Mouse (Mus musculus): ENCODE results near the gene Gm28308. TPM values are rescaled to one million over a fixed set of nuclear protein-coding genes. Genes with fewer than 3 reads are reported as not detected.

The Gm28308 gene
- polyA plus RNA-seq, 1 experiment from 2014 or later: not detected

GRCm38 (mm10) chr6:52159979-52160378, 53.2 kb downstream of the Gm28308 start:
- DNase-seq (ENCODE audit: low spot score): peak; percentile 58
- no peaks in the 10 kb centered on the region for H3K27me3 ChIP-seq (ENCODE audit: control insufficient read depth, insufficient read depth, low read length)
- H3K9ac ChIP-seq (ENCODE audit: low read length): peak overlapping the region; percentile 96
- H3K27ac ChIP-seq (ENCODE audit: low read depth, low read length): peak overlapping the region; percentile 99
- WGBS: 0% methylated on average over 9 of the region's 9 CpGs
- no peak for ATAC-seq (ENCODE audit: insufficient read depth, low FRiP score, low TSS enrichment)
- H3K36me3 ChIP-seq (ENCODE audit: control insufficient read depth, insufficient read depth, low read length): no peaks in the 10 kb centered on the region; the same call in 1 of the 2 replicates
- peaks cover 38% of the 10 kb centered on the region for H3K4me1 ChIP-seq (ENCODE audit: control insufficient read depth, insufficient read depth, low read length)
- peak overlapping the region; percentile 78 for H3K4me2 ChIP-seq (ENCODE audit: low read depth)
- no peaks in the 10 kb centered on the region for H3K9me3 ChIP-seq (ENCODE audit: control insufficient read depth, low read length)
- peak overlapping the region; percentile 91 for H3K4me3 ChIP-seq (ENCODE audit: low read depth, low read length)

GRCm38 (mm10) chr6:52159164-52159761, 53.9 kb downstream of the Gm28308 start:
- 1% methylated on average over 12 of the region's 12 CpGs for WGBS
- no peaks in the 10 kb centered on the region for H3K9me3 ChIP-seq (ENCODE audit: control insufficient read depth, low read length)
- peak overlapping the region; percentile 78 for H3K4me2 ChIP-seq (ENCODE audit: low read depth)
- H3K4me1 ChIP-seq (ENCODE audit: control insufficient read depth, insufficient read depth, low read length): peaks cover 41% of the 10 kb centered on the region
- peak overlapping the region; percentile 91 for H3K4me3 ChIP-seq (ENCODE audit: low read depth, low read length)
- peak overlapping the region; percentile 96 for H3K9ac ChIP-seq (ENCODE audit: low read length)
- no peaks in the 10 kb centered on the region for H3K27me3 ChIP-seq (ENCODE audit: control insufficient read depth, insufficient read depth, low read length)
- peak overlapping the region; percentile 99 for H3K27ac ChIP-seq (ENCODE audit: low read depth, low read length)
- no peaks in the 10 kb centered on the region; the same call in 1 of the 2 replicates for H3K36me3 ChIP-seq (ENCODE audit: control insufficient read depth, insufficient read depth, low read length)
- ATAC-seq (ENCODE audit: insufficient read depth, low FRiP score, low TSS enrichment) (no peak), DNase-seq (ENCODE audit: low spot score) (peak; percentile 65)

DNA sequence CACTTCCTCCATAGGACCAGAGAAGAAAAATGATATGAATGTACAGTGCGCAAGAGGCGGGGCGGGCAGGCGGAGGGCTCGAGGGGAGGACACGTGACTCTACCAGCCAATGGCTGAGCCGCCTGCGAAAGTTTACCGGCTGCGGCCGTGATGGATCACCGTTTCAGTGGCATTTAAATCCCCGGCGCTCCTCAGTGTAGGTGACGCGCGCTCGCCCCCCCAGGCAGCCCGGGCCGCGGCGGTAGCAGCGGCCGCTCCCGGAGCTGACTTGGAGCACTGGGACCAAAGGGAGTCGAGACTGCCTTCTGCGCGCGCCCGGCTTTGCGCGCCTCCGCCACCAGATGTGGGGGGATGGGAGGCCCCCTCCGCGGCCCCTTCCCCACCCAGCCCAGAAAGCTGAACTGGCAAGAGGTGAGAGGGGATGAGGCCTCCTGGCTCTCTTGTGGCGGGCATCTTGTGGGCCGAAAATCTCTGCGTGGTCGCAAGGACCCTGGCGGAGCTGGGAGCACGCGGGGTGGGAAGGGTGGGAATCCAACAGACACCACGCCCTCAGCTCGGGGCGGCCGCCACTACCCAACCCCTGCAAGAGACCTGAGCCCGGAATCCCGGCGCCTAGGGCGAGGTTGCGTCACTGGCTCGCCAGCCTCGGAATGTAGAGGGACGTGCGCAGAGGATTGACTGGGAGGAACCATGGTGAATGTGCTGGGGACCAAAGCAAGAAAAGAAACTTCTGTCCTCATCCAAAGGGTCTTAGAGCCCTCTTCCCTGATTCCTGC, 54.7 kb downstream of the Gm28308 start, which contains the start of gene Hoxa1:
Hoxa1 (minus strand) TSS at position 42 of the 776 bp plus-strand sequence.
- ATAC-seq (ENCODE audit: insufficient read depth, low FRiP score, low TSS enrichment) (peak; percentile 85), DNase-seq (ENCODE audit: low spot score) (peak; percentile 95)
- peak within 1 kb of the TSS; percentile 96 for H3K9ac ChIP-seq (ENCODE audit: low read length)
- H3K9me3 ChIP-seq (ENCODE audit: control insufficient read depth, low read length): no peaks in the 10 kb centered on the region
- WGBS: under 1% methylated on average over 55 of the region's 55 CpGs
- H3K36me3 ChIP-seq (ENCODE audit: control insufficient read depth, insufficient read depth, low read length): no peaks in the 10 kb centered on the region; the same call in 1 of the 2 replicates
- no peaks in the 10 kb centered on the region for H3K27me3 ChIP-seq (ENCODE audit: control insufficient read depth, insufficient read depth, low read length)
- H3K27ac ChIP-seq (ENCODE audit: low read depth, low read length): peak within 1 kb of the TSS; percentile 99
- H3K4me3 ChIP-seq (ENCODE audit: low read depth, low read length): peak within 1 kb of the TSS; percentile 91
- H3K4me2 ChIP-seq (ENCODE audit: low read depth): peak within 1 kb of the TSS; percentile 78
- peaks cover 47% of the 10 kb centered on the region for H3K4me1 ChIP-seq (ENCODE audit: control insufficient read depth, insufficient read depth, low read length)

GRCm38 (mm10) chr6:52157466-52158275, 55.5 kb downstream of the Gm28308 start:
- H3K36me3 ChIP-seq (ENCODE audit: control insufficient read depth, insufficient read depth, low read length): no peaks in the 10 kb centered on the region
- ATAC-seq (ENCODE audit: insufficient read depth, low FRiP score, low TSS enrichment) (peak; percentile 66), DNase-seq (ENCODE audit: low spot score) (peak; percentile 40)
- no peaks in the 10 kb centered on the region for H3K27me3 ChIP-seq (ENCODE audit: control insufficient read depth, insufficient read depth, low read length)
- peaks cover 48% of the 10 kb centered on the region for H3K4me1 ChIP-seq (ENCODE audit: control insufficient read depth, insufficient read depth, low read length)
- peak overlapping the region; percentile 96 for H3K9ac ChIP-seq (ENCODE audit: low read length)
- peak overlapping the region; percentile 99 for H3K27ac ChIP-seq (ENCODE audit: low read depth, low read length)
- H3K4me3 ChIP-seq (ENCODE audit: low read depth, low read length): peak overlapping the region; percentile 91
- H3K9me3 ChIP-seq (ENCODE audit: control insufficient read depth, low read length): no peaks in the 10 kb centered on the region
- WGBS: under 1% methylated on average over 32 of the region's 32 CpGs
- peak overlapping the region; percentile 78 for H3K4me2 ChIP-seq (ENCODE audit: low read depth)

DNA sequence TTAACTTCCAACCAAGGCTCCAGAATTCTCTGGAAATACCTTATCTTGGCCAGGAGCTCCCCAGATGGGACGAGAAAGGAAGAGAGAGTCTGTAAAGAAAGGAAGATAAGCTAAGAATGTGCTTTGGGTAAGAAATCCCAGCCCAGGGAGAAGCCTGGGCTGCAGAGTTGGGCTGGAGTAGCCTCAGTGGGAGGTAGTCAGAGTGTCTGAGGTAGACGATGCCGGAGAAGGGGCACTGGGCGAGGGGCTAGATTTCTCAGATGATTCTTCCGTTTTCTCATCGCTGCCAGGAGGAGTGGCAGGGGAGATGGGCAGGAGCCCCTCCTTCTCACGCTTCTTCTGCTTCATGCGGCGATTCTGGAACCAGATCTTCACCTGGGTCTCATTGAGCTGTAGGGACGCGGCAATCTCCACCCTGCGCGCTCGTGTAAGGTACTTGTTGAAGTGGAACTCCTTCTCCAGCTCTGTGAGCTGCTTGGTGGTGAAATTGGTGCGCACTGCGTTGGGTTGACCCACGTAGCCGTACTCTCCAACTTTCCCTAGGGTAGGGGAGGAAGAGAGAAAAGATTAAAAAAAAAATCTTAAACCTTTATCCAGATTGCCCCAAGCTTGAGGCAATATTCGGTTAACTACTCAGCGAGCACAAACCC, 56.5 kb downstream of the Gm28308 start:
- Histone ChIP-seq H3K4me2 (ENCODE audit: low read depth) (peak overlapping the region; percentile 78), H3K9ac (ENCODE audit: low read length) (peak overlapping the region; percentile 96), H3K27me3 (ENCODE audit: control insufficient read depth, insufficient read depth, low read length) (no peaks in the 10 kb centered on the region), H3K27ac (ENCODE audit: low read depth, low read length) (no peak overlapping the region), H3K9me3 (ENCODE audit: control insufficient read depth, low read length) (no peaks in the 10 kb centered on the region), H3K36me3 (ENCODE audit: control insufficient read depth, insufficient read depth, low read length) (no peaks in the 10 kb centered on the region), H3K4me3 (ENCODE audit: low read depth, low read length) (peak overlapping the region; percentile 91), H3K4me1 (ENCODE audit: control insufficient read depth, insufficient read depth, low read length) (peaks cover 50% of the 10 kb centered on the region)
- WGBS: under 1% methylated on average over 20 of the region's 20 CpGs
- peak; percentile 20 for DNase-seq (ENCODE audit: low spot score)
- ATAC-seq (ENCODE audit: insufficient read depth, low FRiP score, low TSS enrichment): no peak

GRCm38 (mm10) chr6:52155471-52155870, 57.7 kb downstream of the Gm28308 start:
- WGBS: 42% methylated on average over 3 of the region's 3 CpGs
- ATAC-seq (ENCODE audit: insufficient read depth, low FRiP score, low TSS enrichment): no peak
- H3K9ac ChIP-seq (ENCODE audit: low read length): no peak overlapping the region
- no peak overlapping the region for H3K27ac ChIP-seq (ENCODE audit: low read depth, low read length)
- no peaks in the 10 kb centered on the region for H3K27me3 ChIP-seq (ENCODE audit: control insufficient read depth, insufficient read depth, low read length)
- H3K4me1 ChIP-seq (ENCODE audit: control insufficient read depth, insufficient read depth, low read length): peaks cover 55% of the 10 kb centered on the region
- H3K4me2 ChIP-seq (ENCODE audit: low read depth): peak overlapping the region; percentile 78
- no peaks in the 10 kb centered on the region for H3K9me3 ChIP-seq (ENCODE audit: control insufficient read depth, low read length)
- 0 out of 2 replicates have a peak overlapping the region, but pooled peaks have one; percentile 15 for H3K4me3 ChIP-seq (ENCODE audit: low read depth, low read length)
- H3K36me3 ChIP-seq (ENCODE audit: control insufficient read depth, insufficient read depth, low read length): no peaks in the 10 kb centered on the region
- DNase-seq (ENCODE audit: low spot score): no peak

GRCm38 (mm10) chr6:52154044-52154443, 59.1 kb downstream of the Gm28308 start:
- Histone ChIP-seq H3K4me1 (ENCODE audit: control insufficient read depth, insufficient read depth, low read length) (peaks cover 47% of the 10 kb centered on the region), H3K4me2 (ENCODE audit: low read depth) (peak overlapping the region; percentile 23; the same call in 1 of the 2 replicates), H3K9me3 (ENCODE audit: control insufficient read depth, low read length) (no peaks in the 10 kb centered on the region), H3K9ac (ENCODE audit: low read length) (no peak overlapping the region), H3K4me3 (ENCODE audit: low read depth, low read length) (0 out of 2 replicates have a peak overlapping the region, but pooled peaks have one; percentile 2), H3K36me3 (ENCODE audit: control insufficient read depth, insufficient read depth, low read length) (no peaks in the 10 kb centered on the region), H3K27ac (ENCODE audit: low read depth, low read length) (peak overlapping the region; percentile 54; the same call in 1 of the 2 replicates), H3K27me3 (ENCODE audit: control insufficient read depth, insufficient read depth, low read length) (no peaks in the 10 kb centered on the region)
- no peak for ATAC-seq (ENCODE audit: insufficient read depth, low FRiP score, low TSS enrichment)
- DNase-seq (ENCODE audit: low spot score): peak; percentile 21
- 12% methylated on average over 5 of the region's 5 CpGs for WGBS

DNA sequence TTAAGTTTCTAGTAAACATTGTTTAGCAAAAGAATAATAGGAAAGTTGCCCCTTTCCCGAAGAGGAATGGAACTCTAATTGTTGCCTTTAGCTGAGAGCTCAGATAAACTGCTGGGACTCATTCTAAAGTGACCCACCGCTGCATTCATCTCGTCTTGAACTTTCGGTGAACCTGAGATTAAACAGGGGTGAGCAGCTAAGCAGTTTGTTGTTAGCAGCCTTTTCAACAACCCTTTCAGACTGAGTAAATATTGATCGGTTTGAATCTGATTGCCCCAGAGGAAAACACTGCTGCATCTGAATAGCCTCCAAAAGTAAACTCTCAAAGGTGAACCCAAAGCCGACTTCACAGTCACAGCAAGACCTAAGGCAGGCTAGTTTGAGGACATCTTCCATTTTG, 59.9 kb downstream of the Gm28308 start:
- no peaks in the 10 kb centered on the region for H3K9me3 ChIP-seq (ENCODE audit: control insufficient read depth, low read length)
- H3K4me1 ChIP-seq (ENCODE audit: control insufficient read depth, insufficient read depth, low read length): peaks cover 47% of the 10 kb centered on the region
- no peaks in the 10 kb centered on the region for H3K36me3 ChIP-seq (ENCODE audit: control insufficient read depth, insufficient read depth, low read length)
- WGBS: under 1% methylated on average over 6 of the region's 6 CpGs
- H3K4me3 ChIP-seq (ENCODE audit: low read depth, low read length): no peak overlapping the region
- no peak overlapping the region for H3K9ac ChIP-seq (ENCODE audit: low read length)
- peak overlapping the region; percentile 16; the same call in 1 of the 2 replicates for H3K4me2 ChIP-seq (ENCODE audit: low read depth)
- ATAC-seq (ENCODE audit: insufficient read depth, low FRiP score, low TSS enrichment) (no peak), DNase-seq (ENCODE audit: low spot score) (peak; percentile 46)
- H3K27me3 ChIP-seq (ENCODE audit: control insufficient read depth, insufficient read depth, low read length): no peaks in the 10 kb centered on the region
- H3K27ac ChIP-seq (ENCODE audit: low read depth, low read length): no peak overlapping the region

Data from neural tube, embryonic 11.5 days (tissue).